Mouse (Mus musculus) embryonic facial prominence, embryonic 14.5 days (tissue): Measurements from ENCODE around the gene Grm8. TPM values are rescaled to one million over a fixed set of nuclear protein-coding genes. Genes with fewer than 3 reads are reported as not detected.

Experiments used
- ATAC-seq: fragments of 200-750 bp; cut with Nextera tagmentation; 2 replicates; pipeline ENCODE4 v1.8.0; 2017; ENCODE audit warnings: low read depth, moderate number of reproducible peaks, moderate TSS enrichment
- DNase-seq: peaks from one replicate; pipeline ENCODE4 v3.0.0-alpha.2; 2015; ENCODE audit warnings: low spot score
- H3K27ac ChIP-seq: fragments of 300-500 bp; sonication (generic); replicated peaks from 2 replicates; pipeline ENCODE4 v1.5.1; 2014; ENCODE audit warnings: low read depth, mild to moderate bottlenecking, low read length, moderate library complexity
- H3K27me3 ChIP-seq: fragments of 300-500 bp; sonication (generic); replicated peaks from 2 replicates; pipeline ENCODE4 v1.6.1; 2014; ENCODE audit warnings: low read length; ENCODE audit not compliant: control insufficient read depth, insufficient read depth
- H3K36me3 ChIP-seq: fragments of 300-500 bp; sonication (generic); 2 replicates; pipeline ENCODE4 v1.6.1; 2014; ENCODE audit warnings: low read length, mixed read lengths; ENCODE audit not compliant: control insufficient read depth, insufficient read depth
- H3K4me1 ChIP-seq: fragments of 300-500 bp; sonication (generic); 2 replicates; pipeline ENCODE4 v1.6.1; 2014; ENCODE audit warnings: antibody characterized with exemption, low read length; ENCODE audit not compliant: control insufficient read depth, insufficient read depth
- H3K4me2 ChIP-seq: fragments of 300-500 bp; sonication (generic); 2 replicates; pipeline ENCODE4 v1.6.1; 2014; ENCODE audit warnings: low read depth, mild to moderate bottlenecking, low read length, moderate library complexity, mixed read lengths
- H3K4me3 ChIP-seq: fragments of 300-500 bp; sonication (generic); 2 replicates; pipeline ENCODE4 v1.5.1; 2014; ENCODE audit warnings: low read depth, mild to moderate bottlenecking, low read length
- H3K9ac ChIP-seq: fragments of 300-500 bp; sonication (generic); 2 replicates; pipeline ENCODE4 v1.6.1; 2014; ENCODE audit warnings: low read depth, mild to moderate bottlenecking, low read length, moderate library complexity, mixed read lengths
- H3K9me3 ChIP-seq: fragments of 300-500 bp; sonication (generic); 2 replicates; pipeline ENCODE4 v1.6.1; 2016; ENCODE audit warnings: low read length; ENCODE audit not compliant: control insufficient read depth
- WGBS: fragments of 180-500 bp; shearing (Covaris S2); extraction: QIAGEN DNeasy Blood & Tissue Kit; methylation state at CpG from one replicate; pipeline ENCODE4 v1.1.7; 2014; 5-methylcytosine and 5-hydroxymethylcytosine counted together
- polyA plus RNA-seq: library from polyadenylated mRNA; unstranded; fragments of >200 nt; fragmentation: Nextera tagmentation; extraction: Ambion mirVana; gene quantifications from 2 replicates; pipeline ENCODE4 v1.2.1, GENCODE M21; 2014

Gene Grm8
- polyA plus RNA-seq, 1 experiment from 2014 or later = 1.9 TPM

- Histone ChIP-seq H3K9me3 (no peaks in the 10 kb centered on the region), H3K4me1 (no peaks in the 10 kb centered on the region), H3K4me3 (no peak overlapping the region), H3K36me3 (no peaks in the 10 kb centered on the region), H3K27ac (no peak overlapping the region), H3K9ac (no peak overlapping the region), H3K4me2 (no peak overlapping the region), H3K27me3 (no peaks in the 10 kb centered on the region)
- no peak for DNase-seq
- no peak for ATAC-seq
- WGBS = 92% methylated on average over 2 of the region's 2 CpGs
These were observed 381.6 kb downstream of the Grm8 start for GRCm38 (mm10) chr6:27753290-27753829.

GRCm38 (mm10) chr6:27746493-27746892, 388.5 kb downstream of the Grm8 start:
- H3K4me2 ChIP-seq = no peak overlapping the region
- H3K9me3 ChIP-seq = no peaks in the 10 kb centered on the region
- ATAC-seq (no peak), DNase-seq (no peak)
- H3K9ac ChIP-seq = no peak overlapping the region
- WGBS = 63% methylated on average over 4 of the region's 4 CpGs
- H3K27me3 ChIP-seq = no peaks in the 10 kb centered on the region
- H3K4me3 ChIP-seq = no peak overlapping the region
- H3K36me3 ChIP-seq = no peaks in the 10 kb centered on the region
- no peak overlapping the region for H3K27ac ChIP-seq
- no peaks in the 10 kb centered on the region for H3K4me1 ChIP-seq

- WGBS = 20% methylated on average over 5 of the region's 5 CpGs
- ATAC-seq (no peak), DNase-seq (no peak)
- Histone ChIP-seq H3K9ac (no peak overlapping the region), H3K4me1 (no peaks in the 10 kb centered on the region), H3K27ac (no peak overlapping the region), H3K9me3 (no peaks in the 10 kb centered on the region), H3K27me3 (no peaks in the 10 kb centered on the region), H3K4me3 (no peak overlapping the region), H3K36me3 (no peaks in the 10 kb centered on the region), H3K4me2 (no peak overlapping the region)
These were observed 389.1 kb downstream of the Grm8 start for GRCm38 (mm10) chr6:27745693-27746451.

- WGBS = 85% methylated on average over 3 of the region's 3 CpGs
These were observed 445.6 kb downstream of the Grm8 start for GRCm38 (mm10) chr6:27689382-27689781.

GRCm38 (mm10) chr6:27661747-27662435, 473.1 kb downstream of the Grm8 start:
- no peaks in the 10 kb centered on the region for H3K36me3 ChIP-seq
- no peak overlapping the region for H3K4me3 ChIP-seq
- H3K9me3 ChIP-seq = peaks cover 3% of the 10 kb centered on the region; the same call in 1 of the 2 replicates
- ATAC-seq (no peak), DNase-seq (no peak)
- no peak overlapping the region for H3K9ac ChIP-seq
- no peaks in the 10 kb centered on the region for H3K4me1 ChIP-seq
- H3K27ac ChIP-seq = no peak overlapping the region
- H3K27me3 ChIP-seq = no peaks in the 10 kb centered on the region
- H3K4me2 ChIP-seq = no peak overlapping the region
- WGBS = 55% methylated on average over 6 of the region's 6 CpGs

More at GRCm38 (mm10) chr6:27689382-27689781, 445.6 kb downstream of the Grm8 start:
- DNase-seq (no peak), ATAC-seq (no peak)
- Histone ChIP-seq H3K4me1 (no peaks in the 10 kb centered on the region), H3K27me3 (no peaks in the 10 kb centered on the region), H3K9ac (no peak overlapping the region), H3K4me2 (no peak overlapping the region), H3K27ac (no peak overlapping the region), H3K4me3 (no peak overlapping the region), H3K9me3 (no peaks in the 10 kb centered on the region), H3K36me3 (no peaks in the 10 kb centered on the region)

GRCm38 (mm10) chr6:27657520-27657919, 477.5 kb downstream of the Grm8 start:
- peak; percentile 53 for DNase-seq

GRCm38 (mm10) chr6:27646503-27646902, 488.5 kb downstream of the Grm8 start:
- Histone ChIP-seq H3K27ac (no peak overlapping the region), H3K36me3 (no peaks in the 10 kb centered on the region), H3K4me3 (no peak overlapping the region), H3K9ac (no peak overlapping the region), H3K4me1 (no peaks in the 10 kb centered on the region), H3K4me2 (no peak overlapping the region), H3K9me3 (no peaks in the 10 kb centered on the region), H3K27me3 (no peaks in the 10 kb centered on the region)
- ATAC-seq (no peak), DNase-seq (no peak)
- 64% methylated on average over 1 of the region's 1 CpGs for WGBS

More at GRCm38 (mm10) chr6:27657520-27657919, 477.5 kb downstream of the Grm8 start:
- Histone ChIP-seq H3K4me2 (no peak overlapping the region), H3K36me3 (no peaks in the 10 kb centered on the region), H3K4me1 (no peaks in the 10 kb centered on the region), H3K4me3 (no peak overlapping the region), H3K27ac (no peak overlapping the region), H3K9ac (no peak overlapping the region), H3K9me3 (peaks cover 3% of the 10 kb centered on the region; the same call in 1 of the 2 replicates), H3K27me3 (no peaks in the 10 kb centered on the region)
- ATAC-seq = no peak
- WGBS = 50% methylated on average over 1 of the region's 1 CpGs

- WGBS = 65% methylated on average over 5 of the region's 5 CpGs
- no peaks in the 10 kb centered on the region for H3K9me3 ChIP-seq
- DNase-seq (no peak), ATAC-seq (no peak)
- no peak overlapping the region for H3K27ac ChIP-seq
- no peaks in the 10 kb centered on the region for H3K4me1 ChIP-seq
- no peak overlapping the region for H3K4me3 ChIP-seq
- H3K36me3 ChIP-seq = no peaks in the 10 kb centered on the region
- no peaks in the 10 kb centered on the region for H3K27me3 ChIP-seq
- H3K9ac ChIP-seq = no peak overlapping the region
- H3K4me2 ChIP-seq = no peak overlapping the region
These were observed 489.9 kb downstream of the Grm8 start for GRCm38 (mm10) chr6:27645054-27645453.
